Mouse (Mus musculus) neural tube, embryonic 15.5 days (tissue): ENCODE measurements around the gene Pds5a. TPM values are rescaled to one million over a fixed set of nuclear protein-coding genes. Genes with fewer than 3 reads are reported as not detected.
"Not testable (repeated sequence)": the region's sequence is repeated elsewhere in the genome, so short reads cannot be mapped to it uniquely, and the experiment has no call there.

Source experiments
- ATAC-seq: fragments of 200-750 bp; cut with Nextera tagmentation; 2 replicates; pipeline ENCODE4 v1.8.0; 2017; ENCODE audit warnings: mild to moderate bottlenecking, moderate TSS enrichment, moderate library complexity; ENCODE audit not compliant: low FRiP score
- H3K27ac ChIP-seq: fragments of 300-500 bp; sonication (generic); replicated peaks from 2 replicates; pipeline ENCODE4 v1.5.1; 2015; ENCODE audit warnings: mild to moderate bottlenecking, inconsistent platforms
- H3K27me3 ChIP-seq: fragments of 300-500 bp; sonication (generic); replicated peaks from 2 replicates; pipeline ENCODE4 v1.6.1; 2015; ENCODE audit warnings: inconsistent platforms
- H3K36me3 ChIP-seq: fragments of 300-500 bp; sonication (generic); 2 replicates; pipeline ENCODE4 v1.6.1; 2015; ENCODE audit warnings: inconsistent platforms
- H3K4me1 ChIP-seq: fragments of 300-500 bp; sonication (generic); 2 replicates; pipeline ENCODE4 v1.6.1; 2015; ENCODE audit warnings: inconsistent platforms
- H3K4me2 ChIP-seq: fragments of 300-500 bp; sonication (generic); 2 replicates; pipeline ENCODE4 v1.6.1; 2015; ENCODE audit warnings: inconsistent platforms, mild to moderate bottlenecking, moderate library complexity
- H3K4me3 ChIP-seq: fragments of 300-500 bp; sonication (generic); replicated peaks from 2 replicates; pipeline ENCODE4 v1.5.1; 2015; ENCODE audit warnings: mild to moderate bottlenecking, inconsistent platforms
- H3K9ac ChIP-seq: fragments of 300-500 bp; sonication (generic); replicated peaks from 2 replicates; pipeline ENCODE4 v1.6.1; 2015; ENCODE audit warnings: mild to moderate bottlenecking, inconsistent platforms
- H3K9me3 ChIP-seq: fragments of 300-500 bp; sonication (generic); replicated peaks from 2 replicates; pipeline ENCODE4 v1.6.1; 2016; ENCODE audit warnings: inconsistent platforms
- WGBS: fragments of 180-500 bp; shearing (Covaris S2); methylation state at CpG from one replicate; pipeline ENCODE4 v1.1.7; 2015; ENCODE audit warnings: mixed read lengths; 5-methylcytosine and 5-hydroxymethylcytosine counted together
- polyA plus RNA-seq: library from polyadenylated mRNA; unstranded; fragments of >200 nt; fragmentation: Nextera tagmentation; extraction: Ambion mirVana; gene quantifications from 2 replicates; pipeline ENCODE4 v1.2.1, GENCODE M21; 2015

Pds5a gene
- polyA plus RNA-seq, 1 experiment from 2014 or later: 35.6 TPM

GRCm38 (mm10) chr5:65710267-65710666 is 12.2 kb upstream of the Pds5a start:
- no peaks in the 10 kb centered on the region for H3K27me3 ChIP-seq
- no peak overlapping the region for H3K9ac ChIP-seq
- WGBS: 76% methylated on average over 8 of the region's 8 CpGs
- no peak overlapping the region for H3K27ac ChIP-seq
- no peaks in the 10 kb centered on the region for H3K36me3 ChIP-seq
- no peaks in the 10 kb centered on the region for H3K9me3 ChIP-seq
- H3K4me2 ChIP-seq: no peak overlapping the region
- no peak overlapping the region for H3K4me3 ChIP-seq
- H3K4me1 ChIP-seq: no peaks in the 10 kb centered on the region; the same call in 1 of the 2 replicates
- ATAC-seq: no peak

- no peak for ATAC-seq
- no peaks in the 10 kb centered on the region for H3K36me3 ChIP-seq
- WGBS: 81% methylated on average over 5 of the region's 5 CpGs
Observed at GRCm38 (mm10) chr5:65706979-65707378, 8.9 kb upstream of the Pds5a start.

GRCm38 (mm10) chr5:65706171-65706570 is 8.1 kb upstream of the Pds5a start:
- Histone ChIP-seq H3K27ac (no peak overlapping the region), H3K4me1 (no peaks in the 10 kb centered on the region), H3K27me3 (no peaks in the 10 kb centered on the region), H3K4me3 (no peak overlapping the region), H3K9ac (no peak overlapping the region), H3K36me3 (no peaks in the 10 kb centered on the region), H3K4me2 (no peak overlapping the region), H3K9me3 (no peaks in the 10 kb centered on the region)
- ATAC-seq: no peak
- WGBS: 95% methylated on average over 4 of the region's 4 CpGs

More at GRCm38 (mm10) chr5:65706979-65707378, 8.9 kb upstream of the Pds5a start:
- no peak overlapping the region for H3K4me2 ChIP-seq
- no peaks in the 10 kb centered on the region for H3K27me3 ChIP-seq
- H3K9me3 ChIP-seq: no peaks in the 10 kb centered on the region
- no peak overlapping the region for H3K9ac ChIP-seq
- H3K4me3 ChIP-seq: no peak overlapping the region
- H3K4me1 ChIP-seq: no peaks in the 10 kb centered on the region
- no peak overlapping the region for H3K27ac ChIP-seq

GRCm38 (mm10) chr5:65704765-65705678 is 6.9 kb upstream of the Pds5a start:
- no peaks in the 10 kb centered on the region for H3K36me3 ChIP-seq
- H3K4me3 ChIP-seq: no peak overlapping the region
- H3K9ac ChIP-seq: no peak overlapping the region
- no peaks in the 10 kb centered on the region for H3K4me1 ChIP-seq
- WGBS: 52% methylated on average over 12 of the region's 12 CpGs
- no peak for ATAC-seq
- no peak overlapping the region for H3K27ac ChIP-seq
- H3K4me2 ChIP-seq: no peak overlapping the region
- no peaks in the 10 kb centered on the region for H3K27me3 ChIP-seq
- H3K9me3 ChIP-seq: no peaks in the 10 kb centered on the region

GRCm38 (mm10) chr5:65703261-65703660 is 5.2 kb upstream of the Pds5a start:
- WGBS: 91% methylated on average over 9 of the region's 9 CpGs
- Histone ChIP-seq H3K9me3 (no peaks in the 10 kb centered on the region), H3K9ac (no peak overlapping the region), H3K27me3 (no peaks in the 10 kb centered on the region), H3K4me1 (peaks cover 9% of the 10 kb centered on the region; the same call in 1 of the 2 replicates), H3K4me2 (no peak overlapping the region), H3K36me3 (no peaks in the 10 kb centered on the region), H3K4me3 (no peak overlapping the region), H3K27ac (no peak overlapping the region)
- ATAC-seq: no peak

GRCm38 (mm10) chr5:65700102-65700501 is 2.0 kb upstream of the Pds5a start:
- ATAC-seq: no peak
- Histone ChIP-seq H3K27ac (no peak overlapping the region), H3K9me3 (no peaks in the 10 kb centered on the region), H3K36me3 (no peaks in the 10 kb centered on the region), H3K4me3 (no peak overlapping the region), H3K4me2 (no peak overlapping the region), H3K4me1 (peaks cover 25% of the 10 kb centered on the region), H3K27me3 (no peaks in the 10 kb centered on the region), H3K9ac (no peak overlapping the region)
- 75% methylated on average over 5 of the region's 5 CpGs for WGBS

GRCm38 (mm10) chr5:65699146-65699545 is 1.1 kb upstream of the Pds5a start:
- H3K4me1 ChIP-seq: peaks cover 32% of the 10 kb centered on the region
- H3K27ac ChIP-seq: no peak overlapping the region
- no peaks in the 10 kb centered on the region for H3K9me3 ChIP-seq
- 68% methylated on average over 10 of the region's 10 CpGs for WGBS
- ATAC-seq: no peak
- H3K36me3 ChIP-seq: no peaks in the 10 kb centered on the region
- no peak overlapping the region for H3K9ac ChIP-seq
- H3K4me2 ChIP-seq: peak overlapping the region; percentile 72
- no peaks in the 10 kb centered on the region for H3K27me3 ChIP-seq
- peak overlapping the region; percentile 87 for H3K4me3 ChIP-seq

- Histone ChIP-seq H3K4me3 (peak overlapping the region; percentile 87), H3K36me3 (0 out of 2 replicates have a peak, but pooled peaks cover 3% of the 10 kb centered on the region), H3K9me3 (no peaks in the 10 kb centered on the region), H3K4me1 (peaks cover 32% of the 10 kb centered on the region), H3K27ac (peak overlapping the region; percentile 95), H3K4me2 (peak overlapping the region; percentile 72), H3K27me3 (no peaks in the 10 kb centered on the region), H3K9ac (peak overlapping the region; percentile 80)
- 25% methylated on average over 6 of the region's 6 CpGs for WGBS
- no peak for ATAC-seq
Observed at GRCm38 (mm10) chr5:65698759-65699136, 675 bp upstream of the Pds5a start.

GRCm38 (mm10) chr5:65697486-65697835 is 612 bp downstream of the Pds5a start:
- under 1% methylated on average over 46 of the region's 49 CpGs for WGBS
- Histone ChIP-seq H3K36me3 (peaks cover 5% of the 10 kb centered on the region; the same call in 1 of the 2 replicates), H3K4me2 (peak overlapping the region; percentile 72), H3K9ac (peak overlapping the region; percentile 80), H3K27ac (peak overlapping the region; percentile 95), H3K9me3 (no peaks in the 10 kb centered on the region), H3K4me1 (peaks cover 32% of the 10 kb centered on the region), H3K27me3 (no peaks in the 10 kb centered on the region), H3K4me3 (peak overlapping the region; percentile 87)
- ATAC-seq: peak; percentile 71

- Histone ChIP-seq H3K4me3 (peak overlapping the region; percentile 87), H3K27ac (peak overlapping the region; percentile 95), H3K9me3 (no peaks in the 10 kb centered on the region), H3K36me3 (peaks cover 7% of the 10 kb centered on the region; the same call in 1 of the 2 replicates), H3K4me2 (peak overlapping the region; percentile 72), H3K27me3 (no peaks in the 10 kb centered on the region), H3K9ac (peak overlapping the region; percentile 80), H3K4me1 (peaks cover 32% of the 10 kb centered on the region)
- peak; percentile 45 for ATAC-seq
- under 1% methylated on average over 54 of the region's 58 CpGs for WGBS
Observed at GRCm38 (mm10) chr5:65696821-65697485, 1.1 kb downstream of the Pds5a start.

GRCm38 (mm10) chr5:65694076-65694475 is 4.0 kb downstream of the Pds5a start:
- not testable (repeated sequence) for H3K9ac ChIP-seq, ATAC-seq, H3K4me3 ChIP-seq, H3K4me2 ChIP-seq, H3K27ac ChIP-seq, H3K36me3 ChIP-seq, H3K27me3 ChIP-seq, H3K9me3 ChIP-seq
- WGBS: 100% methylated on average over 2 of the region's 3 CpGs
- peaks cover 30% of the 10 kb centered on the region for H3K4me1 ChIP-seq

- ATAC-seq: no peak
- H3K9ac ChIP-seq: no peak overlapping the region
- peaks cover 23% of the 10 kb centered on the region for H3K4me1 ChIP-seq
- H3K27me3 ChIP-seq: no peaks in the 10 kb centered on the region
- H3K27ac ChIP-seq: no peak overlapping the region
- no peaks in the 10 kb centered on the region for H3K9me3 ChIP-seq
- peaks cover 7% of the 10 kb centered on the region; the same call in 1 of the 2 replicates for H3K36me3 ChIP-seq
- no peak overlapping the region for H3K4me3 ChIP-seq
- no peak overlapping the region for H3K4me2 ChIP-seq
Observed at GRCm38 (mm10) chr5:65693018-65693417, 5.1 kb downstream of the Pds5a start.
